In the genomic region with DNA sequence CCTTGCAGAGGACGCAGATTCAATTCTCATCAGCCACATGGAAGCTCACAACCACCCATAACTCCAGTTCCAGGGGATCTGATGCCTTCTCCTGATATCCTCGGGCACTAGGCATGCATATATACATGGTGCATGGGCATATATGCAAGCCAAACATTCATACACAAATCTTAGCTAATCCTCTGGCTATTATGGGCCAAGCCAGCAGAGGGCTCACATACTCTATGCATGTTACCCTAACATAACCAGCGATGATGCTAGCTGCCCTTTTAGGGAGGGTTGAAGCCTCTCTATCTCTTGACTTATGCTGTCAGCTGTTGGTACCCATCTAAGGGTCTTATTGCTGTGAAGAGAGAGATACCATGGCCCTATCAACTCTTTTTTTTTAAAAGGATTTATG, we compare ENCODE assay signal across 9 mouse cellular contexts. TPM values are rescaled to one million over a fixed set of nuclear protein-coding genes. Genes with fewer than 3 reads are reported as not detected.
A peak's percentile ranks its signal among the peaks of the same experiment; 100 is the strongest.
DNase-seq lines count a peak whose midpoint lies in the region; ATAC-seq lines count a peak whose summit lies in the region.
"Had no signal": no experiment of that assay in that cellular context is flagged by ENCODE, and none has a peak within 500 bp of the region (broad histone marks: within the 10 kb centered on the region; RNA-seq: fewer than 3 reads in every experiment).

No protein-coding gene starts in this region.

- no peak for ATAC-seq in embryonic facial prominence, embryonic 14.5 days (ENCODE audit: low read depth)

- WGBS in embryonic facial prominence, embryonic 14.5 days: 36% methylated on average over 3 of the region's 3 CpGs

- H3K4me3 ChIP-seq in embryonic facial prominence, embryonic 14.5 days (ENCODE audit: low read depth, low read length): no peak overlapping the region
- H3K4me3 ChIP-seq: neural tube, embryonic 12.5 days had no signal

- no peaks in the 10 kb centered on the region for H3K9me3 ChIP-seq in embryonic facial prominence, embryonic 14.5 days (ENCODE audit: control insufficient read depth, low read length)
- H3K9me3 ChIP-seq: neural tube, embryonic 12.5 days had no signal

- H3K36me3 ChIP-seq in embryonic facial prominence, embryonic 14.5 days (ENCODE audit: control insufficient read depth, insufficient read depth, low read length): no peaks in the 10 kb centered on the region
- H3K36me3 ChIP-seq: neural tube, embryonic 12.5 days had no signal

- H3K9ac ChIP-seq in embryonic facial prominence, embryonic 14.5 days (ENCODE audit: low read depth, low read length): no peak overlapping the region
- H3K9ac ChIP-seq: neural tube, embryonic 12.5 days had no signal

- H3K27ac ChIP-seq in embryonic facial prominence, embryonic 14.5 days (replicated peaks; ENCODE audit: low read depth, low read length): no peak overlapping the region
- H3K27ac ChIP-seq: neural tube, embryonic 12.5 days had no signal

- intact Hi-C loops in gastrocnemius, postnatal 36 days (cut with DNase I): loop anchor here (5.0 kb wide), 1 partner anchor 79 kb away; no protein-coding TSS in a partner anchor

- H3K27me3 ChIP-seq in embryonic facial prominence, embryonic 14.5 days (replicated peaks; ENCODE audit: control insufficient read depth, insufficient read depth, low read length): no peaks in the 10 kb centered on the region
- H3K27me3 ChIP-seq: neural tube, embryonic 12.5 days had no signal

- peak; percentile 24 for DNase-seq in gastrocnemius, postnatal 10 days
- no peak for DNase-seq in gastrocnemius, postnatal 36 days
- peak; percentile 59 for DNase-seq in A20 (ENCODE audit: low read depth, low spot score)
- peak; percentile 37 to 46 for DNase-seq in adrenal gland, adult 18-20 months (ENCODE audit: low spot score in 2 of 2)
- DNase-seq in embryonic facial prominence, embryonic 14.5 days (ENCODE audit: low spot score): peak; percentile 48
- DNase-seq in layer of hippocampus, postnatal 14 days (ENCODE audit: low spot score in 2 of 2): peak; percentile 7 to 29
- peak; percentile 76 for DNase-seq in naive thymus-derived CD4-positive, alpha-beta T cell, adult 2 months (ENCODE audit: low read depth)
- DNase-seq in thymus, postnatal 36 days: peak; percentile 46 to 53

- peaks cover under 1% of the 10 kb centered on the region; the same call in 1 of the 2 replicates for H3K4me1 ChIP-seq in embryonic facial prominence, embryonic 14.5 days (ENCODE audit: control insufficient read depth, insufficient read depth, low read length)

- no peak overlapping the region for H3K4me2 ChIP-seq in embryonic facial prominence, embryonic 14.5 days (ENCODE audit: low read depth, low read length)
- H3K4me2 ChIP-seq: neural tube, embryonic 12.5 days had no signal

RNA-seq across cellular contexts. Expression of a gene that starts 4.3 kb away (rescaled TPM):
- total RNA-seq in gastrocnemius, postnatal 10 days (2021): 10 to 100 TPM; 10.1 to 10.7 TPM
- 10 to 100 TPM; 14.4 to 15.1 TPM for total RNA-seq in gastrocnemius, postnatal 36 days (2021)
- total RNA-seq in adrenal gland, adult 18-20 months (2021): 10 to 100 TPM; 18.7 to 20.7 TPM
- polyA plus RNA-seq in embryonic facial prominence, embryonic 14.5 days (2014; fragmentation: Nextera tagmentation; extraction: Ambion mirVana): 24.6 and 24.7 TPM in 2 replicates
- 10 to 100 TPM; 37.2 to 41.5 TPM for total RNA-seq in layer of hippocampus, postnatal 14 days (2021)

RNA-seq across cellular contexts. Expression of a gene that starts 35.8 kb away (rescaled TPM):
- total RNA-seq in gastrocnemius, postnatal 10 days (2021): 100 to 1,000 TPM; 108 to 117 TPM
- 100 to 1,000 TPM; 158 to 166 TPM for total RNA-seq in gastrocnemius, postnatal 36 days (2021)
- total RNA-seq in adrenal gland, adult 18-20 months (2021): 100 to 1,000 TPM; 132 to 137 TPM
- 97.2 and 102 TPM in 2 replicates for polyA plus RNA-seq in embryonic facial prominence, embryonic 14.5 days (2014; fragmentation: Nextera tagmentation; extraction: Ambion mirVana)
- 10 to 100 TPM; 62.2 to 64.1 TPM for total RNA-seq in layer of hippocampus, postnatal 14 days (2021)

RNA-seq across cellular contexts. Expression of a gene that starts 43.5 kb away (rescaled TPM):
- total RNA-seq in gastrocnemius, postnatal 10 days (2021): 1 to 10 TPM; 7.2 to 9.4 TPM
- 1 to 10 TPM; 5.1 to 5.5 TPM for total RNA-seq in gastrocnemius, postnatal 36 days (2021)
- total RNA-seq in adrenal gland, adult 18-20 months (2021): 10 to 100 TPM; 22.0 to 27.1 TPM
- polyA plus RNA-seq in embryonic facial prominence, embryonic 14.5 days (2014; fragmentation: Nextera tagmentation; extraction: Ambion mirVana): 42.9 and 44.6 TPM in 2 replicates
- 10 to 100 TPM; 26.7 to 27.8 TPM for total RNA-seq in layer of hippocampus, postnatal 14 days (2021)

RNA-seq across cellular contexts. Expression of a gene that starts 45.6 kb away (rescaled TPM):
- total RNA-seq in gastrocnemius, postnatal 10 days (2021): 100 to 1,000 TPM; 108 to 116 TPM
- total RNA-seq in gastrocnemius, postnatal 36 days (2021): 10 to 100 TPM; 76.6 to 96.3 TPM
- 10 to 100 TPM; 33.0 to 57.8 TPM for total RNA-seq in adrenal gland, adult 18-20 months (2021)
- 29.9 and 31.5 TPM in 2 replicates for polyA plus RNA-seq in embryonic facial prominence, embryonic 14.5 days (2014; fragmentation: Nextera tagmentation; extraction: Ambion mirVana)
- 10 to 100 TPM; 24.0 to 31.4 TPM for total RNA-seq in layer of hippocampus, postnatal 14 days (2021)

Comparison
In these comparisons a context has a peak if more than half of its experiments do, and no peak if none do; other contexts are left out.
1. DNase-seq: peak in gastrocnemius, postnatal 10 days (single experiment), A20 (single experiment), adrenal gland, adult 18-20 months (2 of 2), embryonic facial prominence, embryonic 14.5 days (single experiment), layer of hippocampus, postnatal 14 days (2 of 2), naive thymus-derived CD4-positive, alpha-beta T cell, adult 2 months (single experiment) and thymus, postnatal 36 days (2 of 2); none in gastrocnemius, postnatal 36 days (0 of 2).